Mouse (Mus musculus): ENCODE measurements around the gene Runx2. TPM values are rescaled to one million over a fixed set of nuclear protein-coding genes. Genes with fewer than 3 reads are reported as not detected.

Gene Runx2
- polyA plus RNA-seq, 1 experiment from 2014 or later = 0.55 TPM

DNA sequence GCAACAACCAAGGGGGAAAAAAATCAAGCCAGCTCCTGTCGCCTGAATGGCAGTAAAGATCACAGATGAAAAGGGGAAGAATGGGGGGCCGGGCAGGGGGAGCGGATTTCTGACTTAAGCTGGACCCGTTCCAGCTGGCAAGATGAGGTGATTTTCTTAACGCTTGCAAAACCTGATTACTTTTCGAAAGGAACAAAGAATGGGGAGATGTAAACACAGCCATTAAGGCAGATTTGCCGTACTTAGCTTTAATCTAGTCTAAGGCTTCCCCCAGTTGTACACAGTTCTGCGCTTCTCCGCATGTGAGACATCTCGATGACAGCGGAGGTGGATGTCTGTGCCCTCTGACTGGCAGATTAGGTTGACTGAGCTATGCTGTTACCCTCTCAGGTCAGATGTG lies 144.6 kb downstream of the Runx2 start:
- 4% methylated on average over 11 of the region's 11 CpGs for WGBS
- Histone ChIP-seq H3K36me3 (ENCODE audit: control insufficient read depth, insufficient read depth, low read length) (no peaks in the 10 kb centered on the region), H3K27ac (replicated peaks; ENCODE audit: low read depth, low read length) (no peak overlapping the region), H3K4me3 (replicated peaks; ENCODE audit: low read depth, low read length) (no peak overlapping the region), H3K9ac (replicated peaks; ENCODE audit: low read length) (no peak overlapping the region), H3K27me3 (ENCODE audit: control insufficient read depth, insufficient read depth, low read length) (no peaks in the 10 kb centered on the region; the same call in 1 of the 2 replicates), H3K4me1 (ENCODE audit: control insufficient read depth, insufficient read depth, low read length) (peaks cover 5% of the 10 kb centered on the region; the same call in 1 of the 2 replicates), H3K9me3 (ENCODE audit: control insufficient read depth, low read length) (no peaks in the 10 kb centered on the region), H3K4me2 (ENCODE audit: low read length) (peak overlapping the region; percentile 39)
- ATAC-seq (ENCODE audit: low FRiP score, low TSS enrichment) = no peak
- DNase-seq = peak; percentile 57

DNA sequence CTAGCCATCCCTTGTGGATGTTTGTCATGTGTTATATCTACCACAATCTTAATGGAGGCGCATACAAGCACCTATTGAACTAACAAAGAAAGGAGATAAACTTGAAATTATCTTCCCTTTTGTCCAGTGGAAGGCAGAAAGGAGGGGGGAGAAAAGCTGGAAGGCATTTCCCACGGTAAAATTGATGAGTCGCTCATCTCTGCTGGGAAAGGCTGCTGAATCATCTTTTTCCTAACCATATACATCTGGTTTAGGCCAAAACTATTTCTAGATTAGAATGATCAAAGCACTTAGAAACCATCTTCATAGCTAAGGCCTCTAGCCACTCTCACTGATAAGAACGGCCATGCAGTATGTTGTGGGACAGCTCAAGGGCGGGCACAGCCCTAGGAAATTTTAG lies 147.3 kb downstream of the Runx2 start:
- no peaks in the 10 kb centered on the region for H3K9me3 ChIP-seq (ENCODE audit: control insufficient read depth, low read length)
- ATAC-seq (ENCODE audit: low FRiP score, low TSS enrichment) = no peak
- 88% methylated on average over 5 of the region's 5 CpGs for WGBS
- H3K27me3 ChIP-seq (ENCODE audit: control insufficient read depth, insufficient read depth, low read length) = no peaks in the 10 kb centered on the region; the same call in 1 of the 2 replicates
- H3K9ac ChIP-seq (replicated peaks; ENCODE audit: low read length) = no peak overlapping the region
- no peak for DNase-seq
- H3K36me3 ChIP-seq (ENCODE audit: control insufficient read depth, insufficient read depth, low read length) = no peaks in the 10 kb centered on the region
- H3K4me2 ChIP-seq (ENCODE audit: low read length) = no peak overlapping the region
- H3K27ac ChIP-seq (replicated peaks; ENCODE audit: low read depth, low read length) = no peak overlapping the region
- H3K4me1 ChIP-seq (ENCODE audit: control insufficient read depth, insufficient read depth, low read length) = peaks cover 5% of the 10 kb centered on the region; the same call in 1 of the 2 replicates
- no peak overlapping the region for H3K4me3 ChIP-seq (replicated peaks; ENCODE audit: low read depth, low read length)

DNA sequence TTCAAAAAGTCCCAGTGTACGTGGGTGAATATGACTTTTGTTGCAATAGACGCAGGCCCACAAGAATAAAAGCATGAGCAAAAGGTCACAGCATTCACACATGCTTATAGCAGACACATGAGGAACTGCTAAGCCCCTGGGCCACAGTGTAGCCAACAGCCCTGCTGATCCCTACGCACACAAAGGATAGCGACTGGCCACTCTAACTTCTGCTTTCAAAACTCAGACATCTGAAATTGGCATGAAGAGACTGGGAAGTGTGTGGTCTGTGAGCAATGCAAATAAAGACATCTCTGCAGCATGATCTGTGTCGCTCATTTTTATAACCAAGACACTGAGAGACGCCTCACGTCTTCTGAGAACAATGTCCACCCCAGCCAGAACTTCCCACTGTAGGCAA lies 150.7 kb downstream of the Runx2 start:
- H3K9me3 ChIP-seq (ENCODE audit: control insufficient read depth, low read length) = no peaks in the 10 kb centered on the region
- H3K4me2 ChIP-seq (ENCODE audit: low read length) = no peak overlapping the region
- H3K27ac ChIP-seq (replicated peaks; ENCODE audit: low read depth, low read length) = no peak overlapping the region
- no peak overlapping the region for H3K9ac ChIP-seq (replicated peaks; ENCODE audit: low read length)
- no peak overlapping the region for H3K4me3 ChIP-seq (replicated peaks; ENCODE audit: low read depth, low read length)
- no peak for DNase-seq
- 42% methylated on average over 7 of the region's 7 CpGs for WGBS
- no peak for ATAC-seq (ENCODE audit: low FRiP score, low TSS enrichment)
- no peaks in the 10 kb centered on the region for H3K27me3 ChIP-seq (ENCODE audit: control insufficient read depth, insufficient read depth, low read length)
- H3K4me1 ChIP-seq (ENCODE audit: control insufficient read depth, insufficient read depth, low read length) = no peaks in the 10 kb centered on the region
- no peaks in the 10 kb centered on the region for H3K36me3 ChIP-seq (ENCODE audit: control insufficient read depth, insufficient read depth, low read length)

GRCm38 (mm10) chr17:44663208-44663607 lies 151.4 kb downstream of the Runx2 start:
- Histone ChIP-seq H3K9ac (replicated peaks; ENCODE audit: low read length) (no peak overlapping the region), H3K27me3 (ENCODE audit: control insufficient read depth, insufficient read depth, low read length) (no peaks in the 10 kb centered on the region), H3K27ac (replicated peaks; ENCODE audit: low read depth, low read length) (no peak overlapping the region), H3K4me3 (replicated peaks; ENCODE audit: low read depth, low read length) (no peak overlapping the region), H3K9me3 (ENCODE audit: control insufficient read depth, low read length) (no peaks in the 10 kb centered on the region), H3K36me3 (ENCODE audit: control insufficient read depth, insufficient read depth, low read length) (no peaks in the 10 kb centered on the region), H3K4me1 (ENCODE audit: control insufficient read depth, insufficient read depth, low read length) (no peaks in the 10 kb centered on the region), H3K4me2 (ENCODE audit: low read length) (no peak overlapping the region)
- ATAC-seq (ENCODE audit: low FRiP score, low TSS enrichment) (no peak), DNase-seq (no peak)
- WGBS = 86% methylated on average over 1 of the region's 1 CpGs

DNA sequence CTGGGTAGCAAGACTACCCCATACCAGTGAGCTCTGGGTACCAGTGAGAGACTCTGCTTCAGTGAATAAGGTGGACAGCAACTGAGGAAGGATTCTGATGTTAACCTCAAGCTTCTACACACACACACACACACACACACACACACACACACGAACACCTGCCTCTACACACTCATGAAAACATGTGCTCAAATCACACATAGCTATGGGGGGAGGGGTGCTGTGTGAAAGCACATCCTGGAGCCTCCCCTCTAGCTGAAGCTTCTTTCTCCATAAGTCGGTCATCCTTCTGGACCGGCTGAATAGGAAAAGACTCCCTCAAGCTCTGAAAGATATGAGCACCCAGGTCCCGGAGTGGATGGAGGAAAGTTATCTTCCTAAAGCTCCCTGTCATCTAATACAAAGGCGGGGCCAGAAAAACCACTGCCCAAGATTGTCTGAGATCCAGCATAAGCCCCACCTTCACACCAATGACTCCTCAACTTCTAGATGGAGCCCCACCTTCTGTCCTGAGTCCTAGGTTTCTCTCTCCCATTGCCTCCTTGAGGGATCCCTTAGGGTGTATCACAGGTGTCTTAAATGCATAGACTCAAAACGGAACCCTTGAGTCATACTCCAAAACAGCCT lies 152.4 kb downstream of the Runx2 start:
- no peak overlapping the region for H3K9ac ChIP-seq (replicated peaks; ENCODE audit: low read length)
- DNase-seq (no peak), ATAC-seq (ENCODE audit: low FRiP score, low TSS enrichment) (no peak)
- no peaks in the 10 kb centered on the region for H3K4me1 ChIP-seq (ENCODE audit: control insufficient read depth, insufficient read depth, low read length)
- no peaks in the 10 kb centered on the region for H3K27me3 ChIP-seq (ENCODE audit: control insufficient read depth, insufficient read depth, low read length)
- H3K36me3 ChIP-seq (ENCODE audit: control insufficient read depth, insufficient read depth, low read length) = no peaks in the 10 kb centered on the region
- H3K27ac ChIP-seq (replicated peaks; ENCODE audit: low read depth, low read length) = no peak overlapping the region
- no peak overlapping the region for H3K4me2 ChIP-seq (ENCODE audit: low read length)
- no peaks in the 10 kb centered on the region for H3K9me3 ChIP-seq (ENCODE audit: control insufficient read depth, low read length)
- H3K4me3 ChIP-seq (replicated peaks; ENCODE audit: low read depth, low read length) = no peak overlapping the region
- 92% methylated on average over 6 of the region's 6 CpGs for WGBS

- Histone ChIP-seq H3K36me3 (ENCODE audit: control insufficient read depth, insufficient read depth, low read length) (no peaks in the 10 kb centered on the region), H3K27me3 (ENCODE audit: control insufficient read depth, insufficient read depth, low read length) (no peaks in the 10 kb centered on the region), H3K9ac (replicated peaks; ENCODE audit: low read length) (no peak overlapping the region), H3K4me3 (replicated peaks; ENCODE audit: low read depth, low read length) (no peak overlapping the region), H3K9me3 (ENCODE audit: control insufficient read depth, low read length) (no peaks in the 10 kb centered on the region), H3K4me2 (ENCODE audit: low read length) (no peak overlapping the region), H3K27ac (replicated peaks; ENCODE audit: low read depth, low read length) (no peak overlapping the region), H3K4me1 (ENCODE audit: control insufficient read depth, insufficient read depth, low read length) (no peaks in the 10 kb centered on the region)
- ATAC-seq (ENCODE audit: low FRiP score, low TSS enrichment) (no peak), DNase-seq (no peak)
- 82% methylated on average over 7 of the region's 7 CpGs for WGBS
Measured at GRCm38 (mm10) chr17:44660121-44660806, 154.3 kb downstream of the Runx2 start.

DNA sequence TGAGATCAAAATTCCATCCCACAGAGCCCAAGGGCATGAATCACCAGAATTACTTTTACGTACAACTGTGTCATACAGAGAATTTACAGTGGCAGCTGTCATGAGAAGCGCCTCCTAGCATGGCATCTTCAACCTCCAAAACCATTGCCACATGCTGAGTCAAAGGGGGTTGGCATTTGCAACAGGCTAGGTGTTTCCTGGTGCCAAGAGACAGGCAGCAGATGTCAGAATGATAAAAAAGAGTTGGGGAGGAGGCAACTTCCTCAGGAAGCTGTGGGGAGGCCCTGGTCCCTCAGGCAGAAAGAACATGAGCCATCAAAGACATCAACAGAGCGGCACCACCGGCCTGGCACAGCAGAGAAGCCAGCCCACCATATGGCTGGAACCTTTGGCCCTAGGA lies 160.1 kb downstream of the Runx2 start:
- Histone ChIP-seq H3K9me3 (ENCODE audit: control insufficient read depth, low read length) (no peaks in the 10 kb centered on the region), H3K4me1 (ENCODE audit: control insufficient read depth, insufficient read depth, low read length) (no peaks in the 10 kb centered on the region), H3K27ac (replicated peaks; ENCODE audit: low read depth, low read length) (no peak overlapping the region), H3K4me3 (replicated peaks; ENCODE audit: low read depth, low read length) (no peak overlapping the region), H3K9ac (replicated peaks; ENCODE audit: low read length) (no peak overlapping the region), H3K27me3 (ENCODE audit: control insufficient read depth, insufficient read depth, low read length) (no peaks in the 10 kb centered on the region), H3K4me2 (ENCODE audit: low read length) (no peak overlapping the region), H3K36me3 (ENCODE audit: control insufficient read depth, insufficient read depth, low read length) (no peaks in the 10 kb centered on the region)
- no peak for DNase-seq
- 85% methylated on average over 4 of the region's 4 CpGs for WGBS
- no peak for ATAC-seq (ENCODE audit: low FRiP score, low TSS enrichment)

DNA sequence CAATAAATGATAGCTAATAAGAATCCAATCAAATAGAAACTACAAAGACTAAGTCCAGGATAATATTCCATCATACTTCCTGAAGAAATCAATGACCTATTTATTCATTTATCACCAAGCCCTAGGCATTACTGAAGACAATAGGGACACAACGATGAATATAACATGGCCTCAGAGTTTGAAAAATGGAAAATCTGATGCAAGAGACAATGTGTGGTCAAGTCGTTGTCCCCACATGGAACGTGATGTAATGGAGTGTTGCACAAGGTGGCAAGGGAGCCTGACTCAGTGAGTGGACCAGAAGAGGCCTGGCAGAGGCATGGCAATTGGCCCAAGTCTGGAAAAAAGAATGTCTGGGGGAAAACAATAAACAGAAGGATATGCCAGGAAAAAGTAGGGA lies 161.5 kb downstream of the Runx2 start:
- H3K27me3 ChIP-seq (ENCODE audit: control insufficient read depth, insufficient read depth, low read length) = no peaks in the 10 kb centered on the region
- no peak overlapping the region for H3K4me2 ChIP-seq (ENCODE audit: low read length)
- 94% methylated on average over 3 of the region's 3 CpGs for WGBS
- H3K9ac ChIP-seq (replicated peaks; ENCODE audit: low read length) = no peak overlapping the region
- no peaks in the 10 kb centered on the region for H3K4me1 ChIP-seq (ENCODE audit: control insufficient read depth, insufficient read depth, low read length)
- no peak for ATAC-seq (ENCODE audit: low FRiP score, low TSS enrichment)
- H3K36me3 ChIP-seq (ENCODE audit: control insufficient read depth, insufficient read depth, low read length) = no peaks in the 10 kb centered on the region
- no peaks in the 10 kb centered on the region for H3K9me3 ChIP-seq (ENCODE audit: control insufficient read depth, low read length)
- DNase-seq = no peak
- no peak overlapping the region for H3K4me3 ChIP-seq (replicated peaks; ENCODE audit: low read depth, low read length)
- H3K27ac ChIP-seq (replicated peaks; ENCODE audit: low read depth, low read length) = no peak overlapping the region

GRCm38 (mm10) chr17:44652054-44652453 lies 162.5 kb downstream of the Runx2 start:
- H3K4me3 ChIP-seq (replicated peaks; ENCODE audit: low read depth, low read length) = no peak overlapping the region
- H3K9ac ChIP-seq (replicated peaks; ENCODE audit: low read length) = no peak overlapping the region
- no peak overlapping the region for H3K4me2 ChIP-seq (ENCODE audit: low read length)
- H3K9me3 ChIP-seq (ENCODE audit: control insufficient read depth, low read length) = no peaks in the 10 kb centered on the region
- ATAC-seq (ENCODE audit: low FRiP score, low TSS enrichment) = no peak
- no peak overlapping the region for H3K27ac ChIP-seq (replicated peaks; ENCODE audit: low read depth, low read length)
- H3K4me1 ChIP-seq (ENCODE audit: control insufficient read depth, insufficient read depth, low read length) = no peaks in the 10 kb centered on the region
- WGBS = 27% methylated on average over 7 of the region's 7 CpGs
- DNase-seq = no peak
- H3K27me3 ChIP-seq (ENCODE audit: control insufficient read depth, insufficient read depth, low read length) = no peaks in the 10 kb centered on the region
- no peaks in the 10 kb centered on the region for H3K36me3 ChIP-seq (ENCODE audit: control insufficient read depth, insufficient read depth, low read length)

Data from midbrain, embryonic 14.5 days (tissue).